Mouse (Mus musculus): ENCODE measurements around the gene Nsun7. TPM values are rescaled to one million over a fixed set of nuclear protein-coding genes. Genes with fewer than 3 reads are reported as not detected.

Gene Nsun7
- polyA plus RNA-seq, 1 experiment from 2014 or later: 0.24 TPM

DNA sequence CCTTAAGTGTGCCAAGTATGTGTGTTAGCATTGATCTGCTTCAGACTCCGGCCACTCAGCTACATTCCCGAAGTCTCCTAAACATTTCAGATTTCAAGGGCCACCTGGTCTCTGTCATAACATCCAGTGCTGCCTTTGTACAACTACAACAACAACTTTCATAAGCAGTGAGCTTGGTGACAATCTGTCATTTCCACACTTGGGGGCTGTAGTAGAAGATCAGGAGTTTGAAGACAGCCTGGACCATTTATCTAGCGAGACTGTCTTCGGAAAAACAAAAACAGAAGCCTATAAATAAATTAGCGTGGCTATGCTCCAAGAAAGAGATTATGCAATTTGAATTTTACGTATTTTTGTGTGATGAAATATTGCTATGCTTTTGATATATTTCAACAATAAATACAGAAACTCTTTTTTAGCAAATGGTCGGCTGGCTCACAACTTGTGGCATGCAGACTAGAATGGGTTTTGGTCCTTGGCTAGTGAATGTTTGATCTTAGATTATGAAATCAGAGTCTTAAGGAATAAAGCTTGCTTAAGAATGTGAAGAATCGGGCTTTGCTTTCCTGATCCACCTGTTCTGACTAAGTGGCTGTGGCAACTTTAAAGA lies 27.9 kb upstream of the Nsun7 start:
- ATAC-seq (ENCODE audit: insufficient number of reproducible peaks, insufficient read depth, low FRiP score, low read depth): no peak
- no peaks in the 10 kb centered on the region for H3K9me3 ChIP-seq (ENCODE audit: control insufficient read depth, low read length)
- no peaks in the 10 kb centered on the region; a peak in 1 of 4 replicates for H3K4me1 ChIP-seq (ENCODE audit: control insufficient read depth in 2 of 2, insufficient read depth in 2 of 2, low read length in 2 of 2)
- H3K9ac ChIP-seq (ENCODE audit: low read length): no peak overlapping the region
- H3K27ac ChIP-seq (replicated peaks in 1 of 2; ENCODE audit: control insufficient read depth in 1 of 2, insufficient read depth in 1 of 2, low read depth in 2 of 2, low read length in 2 of 2): no peak overlapping the region
- H3K36me3 ChIP-seq (ENCODE audit: control insufficient read depth, insufficient read depth, low read length): no peaks in the 10 kb centered on the region
- WGBS: 70% methylated on average over 8 of the region's 8 CpGs
- no peak overlapping the region for H3K4me3 ChIP-seq (ENCODE audit: control insufficient read depth in 1 of 2, insufficient read depth in 1 of 2, low read depth in 1 of 2, low read length in 2 of 2)
- no peak overlapping the region for H3K4me2 ChIP-seq (ENCODE audit: low read length)
- H3K27me3 ChIP-seq (ENCODE audit: control insufficient read depth, insufficient read depth, low read length): no peaks in the 10 kb centered on the region

DNA sequence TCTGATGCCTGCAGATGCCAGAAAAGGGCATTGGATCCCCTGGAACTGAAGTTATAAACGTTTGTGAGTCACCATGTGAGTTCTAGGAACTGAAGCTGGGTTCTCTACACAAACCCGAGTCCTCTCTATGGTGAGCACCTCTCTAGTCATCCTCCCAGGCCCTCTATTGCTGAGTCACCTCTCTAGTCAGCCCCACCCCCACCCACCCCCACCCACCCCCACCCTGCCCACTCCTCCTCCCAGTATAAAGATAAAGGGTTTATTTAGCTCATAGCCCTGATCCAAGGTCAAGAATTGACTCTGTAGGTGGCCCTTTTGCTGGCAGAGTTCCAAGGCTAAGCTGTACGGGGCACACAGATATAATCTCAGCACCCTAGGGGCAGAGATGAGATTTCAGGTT lies 27.2 kb upstream of the Nsun7 start:
- no peak overlapping the region for H3K4me2 ChIP-seq (ENCODE audit: low read length)
- no peak overlapping the region for H3K9ac ChIP-seq (ENCODE audit: low read length)
- H3K9me3 ChIP-seq (ENCODE audit: control insufficient read depth, low read length): no peaks in the 10 kb centered on the region
- no peak for ATAC-seq (ENCODE audit: insufficient number of reproducible peaks, insufficient read depth, low FRiP score, low read depth)
- H3K27ac ChIP-seq (replicated peaks in 1 of 2; ENCODE audit: control insufficient read depth in 1 of 2, insufficient read depth in 1 of 2, low read depth in 2 of 2, low read length in 2 of 2): no peak overlapping the region
- WGBS: 37% methylated on average over 3 of the region's 3 CpGs
- H3K27me3 ChIP-seq (ENCODE audit: control insufficient read depth, insufficient read depth, low read length): no peaks in the 10 kb centered on the region
- H3K4me3 ChIP-seq (ENCODE audit: control insufficient read depth in 1 of 2, insufficient read depth in 1 of 2, low read depth in 1 of 2, low read length in 2 of 2): no peak overlapping the region
- H3K36me3 ChIP-seq (ENCODE audit: control insufficient read depth, insufficient read depth, low read length): no peaks in the 10 kb centered on the region
- no peaks in the 10 kb centered on the region; a peak in 1 of 4 replicates for H3K4me1 ChIP-seq (ENCODE audit: control insufficient read depth in 2 of 2, insufficient read depth in 2 of 2, low read length in 2 of 2)

DNA sequence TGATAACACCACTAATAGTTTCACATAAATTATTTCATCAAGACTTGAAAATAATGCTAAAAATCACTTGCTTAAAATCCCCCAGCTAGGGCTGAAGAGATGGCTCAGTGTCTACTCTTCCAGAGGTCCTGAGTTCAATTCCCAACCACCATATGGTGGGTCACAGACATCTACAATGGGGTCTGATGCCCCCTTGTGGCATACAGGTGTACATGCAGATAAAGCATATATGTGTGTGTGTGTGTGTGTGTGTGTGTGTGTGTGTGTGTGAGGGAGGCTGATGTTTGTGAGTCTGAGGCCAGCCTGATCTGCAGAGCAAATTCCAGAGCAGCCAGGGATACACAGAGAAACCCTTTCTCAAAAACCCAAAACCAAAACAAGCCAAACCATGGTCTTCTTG lies 17.8 kb upstream of the Nsun7 start:
- no peak overlapping the region for H3K9ac ChIP-seq (ENCODE audit: low read length)
- H3K27ac ChIP-seq (replicated peaks in 1 of 2; ENCODE audit: control insufficient read depth in 1 of 2, insufficient read depth in 1 of 2, low read depth in 2 of 2, low read length in 2 of 2): no peak overlapping the region
- ATAC-seq (ENCODE audit: insufficient number of reproducible peaks, insufficient read depth, low FRiP score, low read depth): no peak
- no peak overlapping the region for H3K4me3 ChIP-seq (ENCODE audit: control insufficient read depth in 1 of 2, insufficient read depth in 1 of 2, low read depth in 1 of 2, low read length in 2 of 2)
- H3K4me2 ChIP-seq (ENCODE audit: low read length): no peak overlapping the region
- 0 out of 4 replicates have a peak, but pooled peaks cover 0 to 2% of the 10 kb centered on the region in 2 experiments for H3K4me1 ChIP-seq (ENCODE audit: control insufficient read depth in 2 of 2, insufficient read depth in 2 of 2, low read length in 2 of 2)
- H3K36me3 ChIP-seq (ENCODE audit: control insufficient read depth, insufficient read depth, low read length): no peaks in the 10 kb centered on the region
- H3K9me3 ChIP-seq (ENCODE audit: control insufficient read depth, low read length): no peaks in the 10 kb centered on the region
- no peaks in the 10 kb centered on the region for H3K27me3 ChIP-seq (ENCODE audit: control insufficient read depth, insufficient read depth, low read length)

DNA sequence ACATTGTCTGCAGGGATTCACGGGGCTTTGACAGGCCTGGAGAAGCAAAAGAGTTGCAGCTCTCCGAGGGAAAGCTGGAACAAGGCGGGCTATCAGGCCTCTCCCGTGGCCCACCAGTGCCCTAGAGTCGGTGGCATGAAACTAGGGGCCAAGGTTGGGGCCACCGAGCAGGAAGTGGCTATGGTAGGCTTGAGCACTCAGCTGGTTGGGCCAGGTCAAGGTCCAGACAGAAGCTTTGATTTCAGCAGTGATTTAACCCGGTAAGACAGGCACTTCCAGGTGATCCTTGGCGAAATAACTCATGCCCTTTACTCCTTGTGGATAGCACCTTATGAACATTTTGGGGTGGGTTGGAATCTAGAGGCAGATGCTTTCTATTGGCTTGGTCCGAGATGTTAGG lies 16.2 kb upstream of the Nsun7 start:
- H3K36me3 ChIP-seq (ENCODE audit: control insufficient read depth, insufficient read depth, low read length): no peaks in the 10 kb centered on the region
- H3K4me1 ChIP-seq (ENCODE audit: control insufficient read depth in 2 of 2, insufficient read depth in 2 of 2, low read length in 2 of 2): 0 out of 4 replicates have a peak, but pooled peaks cover 0 to 2% of the 10 kb centered on the region in 2 experiments
- no peak overlapping the region for H3K4me2 ChIP-seq (ENCODE audit: low read length)
- no peak overlapping the region for H3K4me3 ChIP-seq (ENCODE audit: control insufficient read depth in 1 of 2, insufficient read depth in 1 of 2, low read depth in 1 of 2, low read length in 2 of 2)
- no peak overlapping the region for H3K9ac ChIP-seq (ENCODE audit: low read length)
- no peak overlapping the region for H3K27ac ChIP-seq (replicated peaks in 1 of 2; ENCODE audit: control insufficient read depth in 1 of 2, insufficient read depth in 1 of 2, low read depth in 2 of 2, low read length in 2 of 2)
- WGBS: 81% methylated on average over 9 of the region's 9 CpGs
- H3K9me3 ChIP-seq (ENCODE audit: control insufficient read depth, low read length): no peaks in the 10 kb centered on the region
- H3K27me3 ChIP-seq (ENCODE audit: control insufficient read depth, insufficient read depth, low read length): no peaks in the 10 kb centered on the region
- ATAC-seq (ENCODE audit: insufficient number of reproducible peaks, insufficient read depth, low FRiP score, low read depth): no peak

DNA sequence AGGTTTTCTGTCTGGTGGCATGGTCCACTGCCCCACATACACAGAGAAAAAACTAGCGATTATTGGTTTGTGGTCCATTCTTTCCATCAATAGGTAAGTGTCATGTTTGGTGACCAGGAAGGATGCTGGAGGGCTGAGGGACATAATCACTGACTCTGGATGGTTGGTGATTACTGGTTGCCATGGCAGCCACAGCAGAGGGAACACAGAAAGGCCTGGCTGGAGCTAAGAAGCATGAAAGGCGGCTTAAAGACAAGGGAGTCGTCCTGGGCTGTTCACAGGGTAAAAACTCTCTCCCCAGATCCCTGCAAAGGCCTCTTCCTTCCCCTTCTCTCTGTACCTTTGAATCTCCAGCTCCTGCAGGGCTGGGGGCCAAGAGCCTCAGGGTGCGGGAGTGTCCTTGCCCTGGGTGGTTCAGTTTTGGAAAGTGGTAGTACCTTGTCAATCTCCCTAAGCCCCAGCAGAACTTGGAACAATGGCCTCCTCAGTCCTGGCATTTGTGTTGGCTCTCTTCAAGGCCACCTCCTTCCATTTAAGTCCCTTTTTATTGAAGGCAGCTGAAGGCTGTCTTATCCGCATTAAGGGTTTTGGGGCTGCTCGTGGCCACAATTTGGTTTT lies 15.5 kb upstream of the Nsun7 start:
- Histone ChIP-seq H3K9me3 (ENCODE audit: control insufficient read depth, low read length) (no peaks in the 10 kb centered on the region), H3K4me1 (ENCODE audit: control insufficient read depth in 2 of 2, insufficient read depth in 2 of 2, low read length in 2 of 2) (0 out of 4 replicates have a peak, but pooled peaks cover 0 to 2% of the 10 kb centered on the region in 2 experiments), H3K27ac (replicated peaks in 1 of 2; ENCODE audit: control insufficient read depth in 1 of 2, insufficient read depth in 1 of 2, low read depth in 2 of 2, low read length in 2 of 2) (no peak overlapping the region), H3K9ac (ENCODE audit: low read length) (no peak overlapping the region), H3K4me2 (ENCODE audit: low read length) (no peak overlapping the region), H3K36me3 (ENCODE audit: control insufficient read depth, insufficient read depth, low read length) (no peaks in the 10 kb centered on the region), H3K27me3 (ENCODE audit: control insufficient read depth, insufficient read depth, low read length) (no peaks in the 10 kb centered on the region), H3K4me3 (ENCODE audit: control insufficient read depth in 1 of 2, insufficient read depth in 1 of 2, low read depth in 1 of 2, low read length in 2 of 2) (no peak overlapping the region)
- no peak for ATAC-seq (ENCODE audit: insufficient number of reproducible peaks, insufficient read depth, low FRiP score, low read depth)
- 62% methylated on average over 6 of the region's 6 CpGs for WGBS

DNA sequence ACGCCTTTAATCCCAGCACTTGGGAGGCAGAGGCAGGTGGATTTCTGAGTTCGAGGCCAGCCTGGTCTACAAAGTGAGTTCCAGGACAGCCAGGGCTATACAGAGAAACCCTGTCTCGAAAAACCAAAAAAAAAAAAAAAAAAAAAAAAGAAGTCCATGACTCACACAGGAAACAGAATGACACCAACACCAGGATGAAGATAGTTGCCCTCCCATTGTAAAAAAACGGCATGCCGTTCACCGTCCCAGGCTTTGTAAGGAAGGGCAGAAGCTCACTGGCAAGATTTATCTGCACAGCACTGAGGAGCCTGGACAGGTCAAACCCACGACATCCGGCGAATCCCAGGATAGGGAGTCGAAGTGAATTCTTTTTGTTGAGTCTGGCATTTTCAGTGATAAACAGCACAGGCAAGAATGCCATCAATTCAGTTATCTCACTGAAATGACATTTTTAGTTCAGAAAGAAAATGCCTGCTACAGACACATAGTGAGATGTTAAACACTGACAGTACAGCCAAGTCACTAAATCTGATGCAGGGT lies 13.7 kb upstream of the Nsun7 start:
- no peak for ATAC-seq (ENCODE audit: insufficient number of reproducible peaks, insufficient read depth, low FRiP score, low read depth)
- Histone ChIP-seq H3K27me3 (ENCODE audit: control insufficient read depth, insufficient read depth, low read length) (no peaks in the 10 kb centered on the region), H3K4me1 (ENCODE audit: control insufficient read depth in 2 of 2, insufficient read depth in 2 of 2, low read length in 2 of 2) (0 out of 4 replicates have a peak, but pooled peaks cover 0 to 2% of the 10 kb centered on the region in 2 experiments), H3K4me3 (ENCODE audit: control insufficient read depth in 1 of 2, insufficient read depth in 1 of 2, low read depth in 1 of 2, low read length in 2 of 2) (no peak overlapping the region), H3K4me2 (ENCODE audit: low read length) (no peak overlapping the region), H3K36me3 (ENCODE audit: control insufficient read depth, insufficient read depth, low read length) (no peaks in the 10 kb centered on the region), H3K9me3 (ENCODE audit: control insufficient read depth, low read length) (no peaks in the 10 kb centered on the region), H3K27ac (replicated peaks in 1 of 2; ENCODE audit: control insufficient read depth in 1 of 2, insufficient read depth in 1 of 2, low read depth in 2 of 2, low read length in 2 of 2) (no peak overlapping the region), H3K9ac (ENCODE audit: low read length) (no peak overlapping the region)
- 34% methylated on average over 9 of the region's 10 CpGs for WGBS

DNA sequence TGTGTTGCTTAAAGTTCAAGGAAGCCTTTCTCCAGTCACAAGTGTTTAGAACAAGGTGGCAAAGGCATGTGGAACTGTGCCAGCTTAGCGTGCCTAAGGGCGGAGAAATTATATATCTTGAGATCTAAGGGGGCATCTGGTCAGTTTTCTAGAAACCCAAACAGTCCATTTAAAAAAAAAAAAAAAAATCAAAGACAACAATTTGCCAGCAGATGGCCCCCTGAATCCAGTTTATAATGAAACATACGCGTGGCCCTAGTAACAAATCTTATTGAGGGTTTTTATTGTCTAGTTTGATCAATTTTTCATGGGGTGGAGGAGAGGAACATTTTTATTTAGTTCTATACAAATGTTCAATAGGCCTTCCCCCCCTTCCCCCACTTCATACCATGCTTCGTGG lies 6.5 kb upstream of the Nsun7 start:
- H3K27ac ChIP-seq (replicated peaks in 1 of 2; ENCODE audit: control insufficient read depth in 1 of 2, insufficient read depth in 1 of 2, low read depth in 2 of 2, low read length in 2 of 2): no peak overlapping the region
- H3K4me1 ChIP-seq (ENCODE audit: control insufficient read depth in 2 of 2, insufficient read depth in 2 of 2, low read length in 2 of 2): no peaks in the 10 kb centered on the region
- no peak overlapping the region for H3K4me3 ChIP-seq (ENCODE audit: control insufficient read depth in 1 of 2, insufficient read depth in 1 of 2, low read depth in 1 of 2, low read length in 2 of 2)
- H3K36me3 ChIP-seq (ENCODE audit: control insufficient read depth, insufficient read depth, low read length): no peaks in the 10 kb centered on the region
- no peaks in the 10 kb centered on the region for H3K27me3 ChIP-seq (ENCODE audit: control insufficient read depth, insufficient read depth, low read length)
- H3K9me3 ChIP-seq (ENCODE audit: control insufficient read depth, low read length): 0 out of 2 replicates have a peak, but pooled peaks cover 7% of the 10 kb centered on the region
- WGBS: 59% methylated on average over 5 of the region's 5 CpGs
- H3K4me2 ChIP-seq (ENCODE audit: low read length): no peak overlapping the region
- ATAC-seq (ENCODE audit: insufficient number of reproducible peaks, insufficient read depth, low FRiP score, low read depth): no peak
- H3K9ac ChIP-seq (ENCODE audit: low read length): no peak overlapping the region

Measured in heart, embryonic 14.5 days (tissue).